Mouse (Mus musculus) stomach, postnatal 0 days (tissue): ENCODE measurements around the gene Cd81. TPM values are rescaled to one million over a fixed set of nuclear protein-coding genes. Genes with fewer than 3 reads are reported as not detected.

Experiments used
- ATAC-seq: fragments of 200-750 bp; cut with Nextera tagmentation; 2 replicates; pipeline ENCODE4 v1.8.0; 2017; ENCODE audit not compliant: low FRiP score, low TSS enrichment
- DNase-seq: peaks from one replicate; pipeline ENCODE4 v3.0.0-alpha.2; 2016; ENCODE audit warnings: low spot score
- H3K27ac ChIP-seq: fragments of 300-500 bp; sonication (generic); replicated peaks from 2 replicates; pipeline ENCODE4 v1.5.1; 2014; ENCODE audit warnings: mild to moderate bottlenecking, control low read depth
- H3K27me3 ChIP-seq: fragments of 300-500 bp; sonication (generic); 2 replicates; pipeline ENCODE4 v1.6.1; 2014; ENCODE audit warnings: low read length; ENCODE audit not compliant: control insufficient read depth, insufficient read depth
- H3K36me3 ChIP-seq: fragments of 300-500 bp; sonication (generic); 2 replicates; pipeline ENCODE4 v1.6.1; 2014; ENCODE audit warnings: low read length, mixed read lengths; ENCODE audit not compliant: control insufficient read depth, insufficient read depth
- H3K4me1 ChIP-seq: fragments of 300-500 bp; sonication (generic); replicated peaks from 2 replicates; pipeline ENCODE4 v1.6.1; 2014; ENCODE audit warnings: antibody characterized with exemption; ENCODE audit not compliant: control insufficient read depth, insufficient read depth
- H3K4me2 ChIP-seq: fragments of 300-500 bp; sonication (generic); replicated peaks from 2 replicates; pipeline ENCODE4 v1.6.1; 2014; ENCODE audit warnings: low read depth, mild to moderate bottlenecking, control low read depth, moderate library complexity
- H3K4me3 ChIP-seq: fragments of 300-500 bp; sonication (generic); 2 replicates; pipeline ENCODE4 v1.5.1; 2014; ENCODE audit warnings: low read depth, low read length, control low read depth
- H3K9ac ChIP-seq: fragments of 300-500 bp; sonication (generic); 2 replicates; pipeline ENCODE4 v1.6.1; 2014; ENCODE audit warnings: mild to moderate bottlenecking, low read length, control low read depth, mixed read lengths
- H3K9me3 ChIP-seq: fragments of 300-500 bp; sonication (generic); 2 replicates; pipeline ENCODE4 v1.6.1; 2016; ENCODE audit warnings: low read length; ENCODE audit not compliant: control insufficient read depth
- CTCF ChIP-seq: IDR thresholded peaks from 2 replicates; pipeline ENCODE4 v1.5.1; 2016; ENCODE audit warnings: antibody characterized with exemption, low read depth, mild to moderate bottlenecking, moderate library complexity
- EP300 ChIP-seq: optimal IDR thresholded peaks from 2 replicates; pipeline ENCODE3; 2016; ENCODE audit warnings: antibody characterized with exemption
- WGBS: fragments of 180-500 bp; shearing (Covaris S2); extraction: QIAGEN DNeasy Blood & Tissue Kit; methylation state at CpG from one replicate; pipeline ENCODE4 v1.1.7; 2014; 5-methylcytosine and 5-hydroxymethylcytosine counted together
- polyA plus RNA-seq: library from polyadenylated mRNA; unstranded; fragments of >200 nt; fragmentation: Nextera tagmentation; extraction: Ambion mirVana; gene quantifications from 2 replicates; pipeline ENCODE4 v1.2.1, GENCODE M21; 2015

Gene Cd81
- polyA plus RNA-seq, 1 experiment from 2014 or later: 381 TPM

DNA sequence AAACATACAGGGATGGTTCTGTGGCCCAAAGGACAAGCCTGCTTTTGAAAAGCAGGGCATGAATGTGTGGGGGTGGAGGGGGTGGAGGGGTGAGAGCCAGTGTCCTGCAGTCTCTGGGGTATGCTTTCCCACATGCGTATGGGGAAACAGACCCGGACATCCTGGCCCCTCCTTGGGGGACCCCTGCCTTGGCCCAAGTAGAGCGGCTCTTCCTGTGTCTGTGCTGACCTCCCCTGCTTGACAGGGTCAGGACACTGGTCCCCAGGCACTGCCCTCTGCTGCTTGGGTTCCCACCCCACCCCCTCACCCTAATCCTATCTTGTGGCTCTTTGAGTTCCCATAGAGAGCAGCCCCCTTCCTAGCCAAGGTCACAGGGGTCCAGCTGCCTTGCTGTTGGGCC is 57.2 kb downstream of the Cd81 start:
- Histone ChIP-seq H3K36me3 (no peaks in the 10 kb centered on the region), H3K4me3 (no peak overlapping the region), H3K4me2 (no peak overlapping the region), H3K27me3 (peaks cover 6% of the 10 kb centered on the region; the same call in 1 of the 2 replicates), H3K9me3 (no peaks in the 10 kb centered on the region), H3K27ac (no peak overlapping the region), H3K4me1 (0 out of 2 replicates have a peak, but pooled peaks cover 2% of the 10 kb centered on the region), H3K9ac (no peak overlapping the region)
- no peak for ATAC-seq
- 90% methylated on average over 3 of the region's 3 CpGs for WGBS
- TF ChIP-seq EP300: no peak
- no peak for TF ChIP-seq CTCF
- DNase-seq: no peak

GRCm38 (mm10) chr7:143110803-143111202 is 58.3 kb downstream of the Cd81 start:
- Histone ChIP-seq H3K36me3 (no peaks in the 10 kb centered on the region), H3K4me1 (0 out of 2 replicates have a peak, but pooled peaks cover 2% of the 10 kb centered on the region), H3K4me2 (no peak overlapping the region), H3K9me3 (no peaks in the 10 kb centered on the region), H3K27me3 (peaks cover 6% of the 10 kb centered on the region; the same call in 1 of the 2 replicates), H3K27ac (no peak overlapping the region), H3K4me3 (no peak overlapping the region), H3K9ac (no peak overlapping the region)
- WGBS: 63% methylated on average over 1 of the region's 1 CpGs
- TF ChIP-seq EP300 (no peak), CTCF (peak; percentile 65)
- ATAC-seq (peak; percentile 49; the same call in 1 of the 2 replicates), DNase-seq (peak; percentile 56)

GRCm38 (mm10) chr7:143111719-143112118 is 59.2 kb downstream of the Cd81 start:
- Histone ChIP-seq H3K4me3 (no peak overlapping the region), H3K27me3 (0 out of 2 replicates have a peak, but pooled peaks cover 2% of the 10 kb centered on the region), H3K27ac (no peak overlapping the region), H3K4me2 (no peak overlapping the region), H3K9me3 (no peaks in the 10 kb centered on the region), H3K4me1 (0 out of 2 replicates have a peak, but pooled peaks cover 2% of the 10 kb centered on the region), H3K36me3 (no peaks in the 10 kb centered on the region), H3K9ac (no peak overlapping the region)
- TF ChIP-seq EP300: no peak
- TF ChIP-seq CTCF: no peak
- ATAC-seq (no peak; the same call in 1 of the 2 replicates), DNase-seq (peak; percentile 39)
- whole genome bisulfite sequencing: 46% methylated on average over 4 of the region's 4 CpGs

DNA sequence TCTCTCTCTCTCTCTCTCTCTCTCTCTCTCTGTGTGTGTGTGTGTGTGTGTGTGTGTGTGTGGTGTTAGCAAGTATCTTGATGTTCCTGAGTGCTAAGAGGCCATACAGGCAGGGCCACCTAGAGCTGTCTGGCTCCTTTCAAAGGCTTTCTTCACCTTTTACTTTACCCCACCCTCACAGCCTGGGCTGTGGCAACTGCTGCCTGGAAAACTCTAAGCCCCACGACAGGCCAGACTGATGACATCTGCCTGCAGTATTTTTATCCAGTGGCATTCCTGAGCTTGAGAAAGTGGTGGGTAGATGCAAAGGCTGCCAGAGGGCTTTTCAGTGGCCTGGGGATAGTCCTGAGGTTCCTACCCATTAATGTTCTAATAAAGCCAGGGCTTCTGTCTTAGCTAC is 59.9 kb downstream of the Cd81 start:
- no peak for ATAC-seq
- Histone ChIP-seq H3K4me1 (no peaks in the 10 kb centered on the region), H3K4me3 (no peak overlapping the region), H3K4me2 (no peak overlapping the region), H3K27me3 (0 out of 2 replicates have a peak, but pooled peaks cover 2% of the 10 kb centered on the region), H3K27ac (no peak overlapping the region), H3K36me3 (no peaks in the 10 kb centered on the region), H3K9me3 (no peaks in the 10 kb centered on the region), H3K9ac (no peak overlapping the region)
- WGBS: 20% methylated on average over 1 of the region's 1 CpGs
- no peak for DNase-seq
- TF ChIP-seq EP300 (no peak), CTCF (no peak)

GRCm38 (mm10) chr7:143114773-143115172 is 62.2 kb downstream of the Cd81 start:
- TF ChIP-seq EP300 (no peak), CTCF (peak; percentile 34; the same call in 1 of the 2 replicates)

GRCm38 (mm10) chr7:143116521-143116920 is 64.0 kb downstream of the Cd81 start:
- Histone ChIP-seq H3K4me1 (peaks cover 4% of the 10 kb centered on the region), H3K27me3 (no peaks in the 10 kb centered on the region), H3K27ac (no peak overlapping the region), H3K4me3 (no peak overlapping the region), H3K4me2 (no peak overlapping the region), H3K9me3 (no peaks in the 10 kb centered on the region), H3K36me3 (no peaks in the 10 kb centered on the region), H3K9ac (no peak overlapping the region)
- ATAC-seq: no peak
- no peak for DNase-seq
- TF ChIP-seq EP300: no peak
- TF ChIP-seq CTCF: no peak
- 77% methylated on average over 5 of the region's 5 CpGs for WGBS

More at GRCm38 (mm10) chr7:143114773-143115172, 62.2 kb downstream of the Cd81 start:
- Histone ChIP-seq H3K4me3 (no peak overlapping the region), H3K4me2 (no peak overlapping the region), H3K9me3 (no peaks in the 10 kb centered on the region), H3K27me3 (no peaks in the 10 kb centered on the region), H3K27ac (no peak overlapping the region), H3K9ac (no peak overlapping the region), H3K4me1 (peaks cover 2% of the 10 kb centered on the region), H3K36me3 (no peaks in the 10 kb centered on the region)
- DNase-seq: no peak
- no peak for ATAC-seq

Other genes with a start within 250 kb of the Cd81 start
- gene Th, start 121.6 kb upstream of the Cd81 start, polyA plus RNA-seq: 0.76 and 1.2 TPM in 2 replicates
- gene Ascl2, start 83.5 kb upstream of the Cd81 start, polyA plus RNA-seq: 4.3 and 4.5 TPM in 2 replicates
- 0.61 and 0.98 TPM in 2 replicates for gene Tspan32, start 47.7 kb upstream of the Cd81 start, polyA plus RNA-seq
- 44.7 and 46.9 TPM in 2 replicates for gene Tssc4, start 16.5 kb downstream of the Cd81 start, polyA plus RNA-seq
- 2.0 and 3.3 TPM in 2 replicates for gene Trpm5, start 41.9 kb downstream of the Cd81 start, polyA plus RNA-seq
- 17.8 and 21.2 TPM in 2 replicates for gene Kcnq1, start 53.6 kb downstream of the Cd81 start, polyA plus RNA-seq